Mouse (Mus musculus) embryo, embryonic 11.5 days (tissue): Measurements from ENCODE around the gene Hmces.
A peak's percentile ranks its signal among the peaks of the same experiment; 100 is the strongest.
"Not testable (repeated sequence)": the region's sequence is repeated elsewhere in the genome, so short reads cannot be mapped to it uniquely, and the experiment has no call there.

ENCODE experiments used
- DNase-seq: peaks from one replicate; pipeline ENCODE4 v3.0.0-alpha.2; 2012; ENCODE audit warnings: low read depth, low spot score

Hmces gene

GRCm38 (mm10) chr6:87914326-87915102, 779 bp downstream of the Hmces start:
- DNase-seq: peak; percentile 17

- DNase-seq: no peak
Measured at GRCm38 (mm10) chr6:87915939-87916338, 2.2 kb downstream of the Hmces start.

- DNase-seq: no peak
Measured at GRCm38 (mm10) chr6:87921201-87921600, 7.5 kb downstream of the Hmces start.

GRCm38 (mm10) chr6:87923624-87924023, 9.9 kb downstream of the Hmces start:
- DNase-seq: no peak

GRCm38 (mm10) chr6:87935037-87935436, 21.3 kb downstream of the Hmces start:
- no peak for DNase-seq

- peak; percentile 48 for DNase-seq
Measured at GRCm38 (mm10) chr6:87937178-87937788, 23.5 kb downstream of the Hmces start.

- no peak for DNase-seq
Measured at GRCm38 (mm10) chr6:87938941-87939340, 25.2 kb downstream of the Hmces start.

GRCm38 (mm10) chr6:87942179-87942578, 28.4 kb downstream of the Hmces start:
- DNase-seq: no peak

- not testable (repeated sequence) for DNase-seq
Measured at GRCm38 (mm10) chr6:87962457-87962856, 48.7 kb downstream of the Hmces start.

GRCm38 (mm10) chr6:87970041-87970440, 56.3 kb downstream of the Hmces start:
- DNase-seq: no peak

- no peak for DNase-seq
Measured at GRCm38 (mm10) chr6:87979728-87980127, 66.0 kb downstream of the Hmces start.

GRCm38 (mm10) chr6:87980374-87981029, 66.8 kb downstream of the Hmces start:
- peak; percentile 86 for DNase-seq

- DNase-seq: peak; percentile 30
Measured at GRCm38 (mm10) chr6:87981030-87981485, 67.3 kb downstream of the Hmces start.

GRCm38 (mm10) chr6:87981547-87982256, 68.0 kb downstream of the Hmces start, which contains the start of gene H1fx:
Gene H1fx (minus strand): TSS chr6:87981637.
- DNase-seq: peak; percentile 76

- DNase-seq: no peak
Measured at GRCm38 (mm10) chr6:87982506-87982905, 68.8 kb downstream of the Hmces start.
